Mouse (Mus musculus) forebrain, embryonic 16.5 days (tissue): ENCODE measurements around the gene Slc46a3. TPM values are rescaled to one million over a fixed set of nuclear protein-coding genes. Genes with fewer than 3 reads are reported as not detected.

Source experiments
- ATAC-seq: fragments of 200-750 bp; cut with Nextera tagmentation; 2 replicates; pipeline ENCODE4 v1.8.0; 2017; ENCODE audit warnings: mild to moderate bottlenecking, moderate library complexity
- H3K27ac ChIP-seq: fragments of 300-500 bp; sonication (generic); 2 replicates; pipeline ENCODE4 v1.5.1; 2014; ENCODE audit warnings: low read length, control low read depth
- H3K27me3 ChIP-seq: fragments of 300-500 bp; sonication (generic); replicated peaks from 2 replicates; pipeline ENCODE4 v1.6.1; 2014; ENCODE audit warnings: low read length; ENCODE audit not compliant: control insufficient read depth, insufficient read depth
- H3K36me3 ChIP-seq: fragments of 300-500 bp; sonication (generic); 2 replicates; pipeline ENCODE4 v1.6.1; 2014; ENCODE audit not compliant: control insufficient read depth, insufficient read depth
- H3K4me1 ChIP-seq: fragments of 300-500 bp; sonication (generic); replicated peaks from 2 replicates; pipeline ENCODE4 v1.6.1; 2014; ENCODE audit warnings: low read length; ENCODE audit not compliant: control insufficient read depth, insufficient read depth
- H3K4me2 ChIP-seq: fragments of 300-500 bp; sonication (generic); 2 replicates; pipeline ENCODE4 v1.6.1; 2014; ENCODE audit warnings: mild to moderate bottlenecking, low read length, control low read depth
- H3K4me3 ChIP-seq: fragments of 300-500 bp; sonication (generic); replicated peaks from 2 replicates; pipeline ENCODE4 v1.5.1; 2014; ENCODE audit warnings: mild to moderate bottlenecking, low read length, control low read depth
- H3K9ac ChIP-seq: fragments of 300-500 bp; sonication (generic); replicated peaks from 2 replicates; pipeline ENCODE4 v1.6.1; 2014; ENCODE audit warnings: low read depth, low read length, control low read depth
- H3K9me3 ChIP-seq: fragments of 300-500 bp; sonication (generic); 2 replicates; pipeline ENCODE4 v1.6.1; 2016; ENCODE audit warnings: low read length; ENCODE audit not compliant: control insufficient read depth
- WGBS: fragments of 180-500 bp; shearing (Covaris S2); extraction: QIAGEN DNeasy Blood & Tissue Kit; methylation state at CpG from one replicate; pipeline ENCODE4 v1.1.7; 2014; 5-methylcytosine and 5-hydroxymethylcytosine counted together
- polyA plus RNA-seq: library from polyadenylated mRNA; unstranded; fragments of >200 nt; fragmentation: Nextera tagmentation; extraction: Ambion mirVana; gene quantifications from 2 replicates; pipeline ENCODE4 v1.2.1, GENCODE M21; 2015

The Slc46a3 gene
- polyA plus RNA-seq, 1 experiment from 2014 or later = 5.9 TPM

DNA sequence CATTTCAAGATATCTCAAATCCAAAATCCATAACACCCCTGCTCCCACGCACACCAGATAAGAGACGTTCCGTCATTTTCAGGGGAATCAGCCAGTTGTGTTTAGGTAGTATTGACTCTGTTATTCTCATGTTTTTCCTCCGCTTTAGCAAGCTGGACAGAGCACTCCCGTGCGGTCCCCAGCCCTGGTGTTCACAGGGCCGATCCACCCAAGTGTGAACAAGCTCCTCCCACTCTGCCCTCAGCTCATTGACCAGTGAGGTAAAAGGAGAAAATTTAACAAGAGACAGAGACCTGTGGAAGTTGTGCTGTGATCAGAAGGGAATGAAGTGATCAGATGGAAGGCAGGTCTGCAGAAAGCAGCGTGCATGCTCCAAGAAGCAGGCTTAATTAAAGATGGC, 65.8 kb downstream of the Slc46a3 start:
- Histone ChIP-seq H3K4me3 (no peak overlapping the region), H3K4me1 (no peaks in the 10 kb centered on the region), H3K36me3 (no peaks in the 10 kb centered on the region), H3K9ac (no peak overlapping the region), H3K27ac (no peak overlapping the region), H3K9me3 (no peaks in the 10 kb centered on the region), H3K4me2 (no peak overlapping the region), H3K27me3 (no peaks in the 10 kb centered on the region)
- 81% methylated on average over 8 of the region's 8 CpGs for WGBS
- ATAC-seq = no peak

Other genes starting within 250 kb of the Slc46a3 start
- gene Flt1, start 168.8 kb downstream of the Slc46a3 start, polyA plus RNA-seq = 13.0 and 13.2 TPM in 2 replicates
- gene Pomp, start 34.4 kb downstream of the Slc46a3 start, polyA plus RNA-seq = 458 and 491 TPM in 2 replicates
- 17.9 and 20.9 TPM in 2 replicates for gene Mtus2, start 62.5 kb upstream of the Slc46a3 start, polyA plus RNA-seq